Mouse (Mus musculus) stomach, postnatal 0 days (tissue): Measurements from ENCODE around the gene Serac1.

ENCODE experiments used
- CTCF ChIP-seq: IDR thresholded peaks from 2 replicates; pipeline ENCODE4 v1.5.1; 2016; ENCODE audit warnings: antibody characterized with exemption, low read depth, mild to moderate bottlenecking, moderate library complexity
- EP300 ChIP-seq: optimal IDR thresholded peaks from 2 replicates; pipeline ENCODE3; 2016; ENCODE audit warnings: antibody characterized with exemption

GRCm38 (mm10) chr17:6113653-6114052, 34.1 kb upstream of the Serac1 start:
- TF ChIP-seq CTCF (no peak), EP300 (no peak)
